Mouse (Mus musculus): ENCODE data around the gene Chrm4. TPM values are rescaled to one million over a fixed set of nuclear protein-coding genes. Genes with fewer than 3 reads are reported as not detected.

Chrm4 gene
- polyA plus RNA-seq, 1 experiment from 2014 or later = 0.12 TPM

DNA sequence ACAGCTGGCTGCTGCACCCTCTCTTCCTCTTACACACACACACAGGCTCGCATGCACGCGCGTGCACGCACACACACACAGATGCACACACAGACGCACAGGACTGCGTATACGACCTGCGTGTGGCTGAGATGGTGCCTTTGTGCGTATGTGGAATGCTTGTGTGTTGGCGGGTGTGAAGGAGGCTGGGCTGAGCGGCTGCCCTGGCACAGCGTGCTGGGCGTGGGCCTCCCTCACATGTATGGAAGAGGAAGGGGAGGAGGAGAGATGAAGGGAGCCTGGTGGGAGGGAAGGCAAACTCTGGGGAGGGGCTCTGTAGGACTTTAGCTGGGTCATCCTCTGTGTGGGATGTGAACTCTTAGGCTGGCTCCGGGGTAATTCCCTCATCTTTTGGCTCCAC, 1.6 kb upstream of the Chrm4 start:
- 91% methylated on average over 15 of the region's 15 CpGs for WGBS
- Histone ChIP-seq H3K4me3 (no peak overlapping the region), H3K9me3 (no peaks in the 10 kb centered on the region), H3K27ac (no peak overlapping the region), H3K36me3 (replicated peaks) (peaks cover 28% of the 10 kb centered on the region), H3K27me3 (ENCODE audit: poor library complexity, severe bottlenecking) (peaks cover 69% of the 10 kb centered on the region), H3K4me1 (peaks cover 70% of the 10 kb centered on the region)
- DNase-seq (ENCODE audit: extremely low spot score, low spot score) = no peak

DNA sequence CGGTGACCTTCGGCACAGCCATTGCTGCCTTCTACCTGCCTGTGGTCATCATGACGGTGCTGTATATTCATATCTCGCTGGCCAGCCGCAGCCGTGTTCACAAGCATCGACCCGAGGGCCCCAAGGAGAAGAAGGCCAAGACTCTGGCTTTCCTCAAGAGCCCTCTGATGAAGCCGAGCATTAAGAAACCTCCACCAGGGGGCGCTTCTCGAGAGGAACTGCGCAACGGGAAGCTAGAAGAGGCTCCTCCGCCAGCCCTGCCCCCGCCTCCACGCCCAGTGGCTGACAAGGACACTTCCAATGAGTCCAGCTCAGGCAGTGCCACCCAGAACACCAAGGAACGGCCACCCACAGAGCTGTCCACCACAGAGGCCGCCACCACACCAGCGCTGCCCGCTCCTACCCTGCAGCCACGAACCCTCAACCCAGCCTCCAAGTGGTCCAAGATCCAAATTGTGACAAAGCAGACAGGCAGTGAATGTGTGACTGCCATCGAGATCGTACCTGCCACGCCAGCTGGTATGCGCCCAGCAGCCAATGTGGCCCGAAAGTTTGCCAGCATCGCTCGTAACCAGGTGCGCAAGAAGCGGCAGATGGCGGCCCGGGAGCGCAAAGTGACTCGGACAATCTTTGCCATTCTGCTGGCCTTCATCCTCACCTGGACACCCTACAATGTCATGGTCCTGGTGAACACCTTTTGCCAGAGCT, 931 bp downstream of the Chrm4 start:
- whole genome bisulfite sequencing = 42% methylated on average over 34 of the region's 34 CpGs
- H3K36me3 ChIP-seq (replicated peaks) = peaks cover 28% of the 10 kb centered on the region
- H3K4me3 ChIP-seq = peak overlapping the region; percentile 25
- no peaks in the 10 kb centered on the region for H3K9me3 ChIP-seq
- H3K27me3 ChIP-seq (ENCODE audit: poor library complexity, severe bottlenecking) = peaks cover 44% of the 10 kb centered on the region
- DNase-seq (ENCODE audit: extremely low spot score, low spot score) = peak; percentile 83
- 0 out of 2 replicates have a peak overlapping the region, but pooled peaks have one; percentile 31 for H3K27ac ChIP-seq
- peaks cover 69% of the 10 kb centered on the region for H3K4me1 ChIP-seq

DNA sequence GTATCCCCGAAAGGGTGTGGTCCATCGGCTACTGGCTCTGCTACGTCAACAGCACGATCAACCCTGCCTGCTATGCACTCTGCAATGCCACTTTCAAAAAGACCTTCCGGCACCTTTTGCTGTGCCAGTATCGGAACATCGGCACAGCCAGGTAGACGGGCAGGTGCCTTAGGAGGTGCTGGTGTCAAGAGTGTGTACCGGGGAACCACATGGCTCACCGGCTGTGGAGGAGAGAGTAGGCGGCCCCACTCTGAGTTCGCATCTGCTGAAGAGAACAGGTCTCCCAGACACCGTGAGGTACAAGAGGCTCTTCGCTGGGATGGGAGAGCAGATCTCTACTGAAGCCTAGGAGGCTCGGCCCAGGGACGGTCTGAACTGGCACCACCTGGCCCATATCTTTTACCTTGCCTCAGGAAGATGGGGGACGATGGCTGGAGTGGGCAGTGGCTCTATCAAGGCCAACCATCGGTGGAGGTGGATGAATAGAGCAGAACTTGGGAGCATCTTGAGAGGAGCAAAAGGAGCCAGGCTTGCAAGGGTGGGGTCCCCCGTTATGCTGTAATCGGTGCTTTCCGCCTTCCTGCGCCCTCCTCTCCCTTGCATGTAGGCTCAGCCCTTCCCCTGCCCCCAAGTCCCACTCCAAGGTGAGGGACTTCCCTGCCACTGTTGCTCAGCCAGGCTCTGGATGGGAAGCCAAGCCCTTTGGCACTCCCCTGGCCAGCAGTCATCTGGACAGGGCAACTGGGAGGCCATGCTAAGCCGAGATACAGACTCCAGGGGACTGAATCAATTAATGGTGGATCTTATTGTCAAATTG, 1.7 kb downstream of the Chrm4 start:
- H3K4me3 ChIP-seq = peak overlapping the region; percentile 83; the same call in 1 of the 2 replicates
- 0 out of 2 replicates have a peak overlapping the region, but pooled peaks have one; percentile 48 for H3K27ac ChIP-seq
- peak; percentile 38 for DNase-seq (ENCODE audit: extremely low spot score, low spot score)
- peaks cover 36% of the 10 kb centered on the region for H3K27me3 ChIP-seq (ENCODE audit: poor library complexity, severe bottlenecking)
- WGBS = 76% methylated on average over 23 of the region's 23 CpGs
- peaks cover 69% of the 10 kb centered on the region for H3K4me1 ChIP-seq
- peaks cover 35% of the 10 kb centered on the region for H3K36me3 ChIP-seq (replicated peaks)
- no peaks in the 10 kb centered on the region for H3K9me3 ChIP-seq

DNA sequence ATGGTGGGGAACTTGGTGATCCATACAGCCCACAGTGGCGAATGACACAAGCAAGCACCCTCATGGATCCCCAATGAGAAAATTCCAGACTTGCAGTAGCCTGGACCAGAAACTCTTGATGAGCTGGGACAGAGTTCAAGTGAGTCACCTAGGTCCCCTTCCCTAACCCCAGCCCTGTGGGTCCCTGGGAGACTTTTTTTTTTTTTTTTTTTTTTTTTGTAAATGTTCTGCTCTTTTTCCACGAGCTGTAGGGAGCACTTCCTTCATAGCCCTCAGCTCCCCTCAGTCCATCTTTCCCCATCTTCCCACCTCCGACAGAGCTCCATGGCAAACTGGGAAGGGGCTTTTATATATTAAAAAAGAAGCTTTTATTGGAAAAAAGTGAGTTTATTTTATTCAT, 2.4 kb downstream of the Chrm4 start:
- Histone ChIP-seq H3K27ac (peak overlapping the region; percentile 100; the same call in 1 of the 2 replicates), H3K4me1 (peaks cover 69% of the 10 kb centered on the region), H3K9me3 (no peaks in the 10 kb centered on the region), H3K36me3 (replicated peaks) (peaks cover 42% of the 10 kb centered on the region), H3K27me3 (ENCODE audit: poor library complexity, severe bottlenecking) (peaks cover 29% of the 10 kb centered on the region), H3K4me3 (peak overlapping the region; percentile 83)
- 55% methylated on average over 3 of the region's 3 CpGs for WGBS
- DNase-seq (ENCODE audit: extremely low spot score, low spot score) = no peak

DNA sequence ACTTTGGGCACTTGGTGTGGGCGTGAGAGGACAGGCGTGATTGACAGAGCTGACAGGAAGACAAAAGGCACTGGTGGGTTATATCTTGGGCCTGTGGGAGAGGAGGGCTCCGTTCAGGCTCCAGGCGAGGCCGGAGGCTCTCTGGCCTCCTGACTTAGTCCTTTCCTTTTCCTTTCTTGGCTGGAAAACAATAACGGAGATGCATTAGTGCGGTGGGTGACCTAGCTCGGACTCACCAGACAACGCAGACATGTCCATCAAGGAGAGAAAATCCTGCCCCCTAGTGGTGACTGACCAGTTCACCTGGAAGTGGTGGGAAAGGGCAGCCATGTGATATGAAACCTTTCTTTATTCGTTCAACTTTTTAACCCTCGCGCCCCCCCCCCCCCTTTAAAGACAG, 2.9 kb downstream of the Chrm4 start:
- Histone ChIP-seq H3K36me3 (replicated peaks) (peaks cover 47% of the 10 kb centered on the region), H3K4me1 (peaks cover 74% of the 10 kb centered on the region), H3K27ac (peak overlapping the region; percentile 100), H3K4me3 (peak overlapping the region; percentile 83), H3K9me3 (no peaks in the 10 kb centered on the region), H3K27me3 (ENCODE audit: poor library complexity, severe bottlenecking) (peaks cover 24% of the 10 kb centered on the region)
- DNase-seq (ENCODE audit: extremely low spot score, low spot score) = peak; percentile 87
- WGBS = 6% methylated on average over 12 of the region's 12 CpGs

DNA sequence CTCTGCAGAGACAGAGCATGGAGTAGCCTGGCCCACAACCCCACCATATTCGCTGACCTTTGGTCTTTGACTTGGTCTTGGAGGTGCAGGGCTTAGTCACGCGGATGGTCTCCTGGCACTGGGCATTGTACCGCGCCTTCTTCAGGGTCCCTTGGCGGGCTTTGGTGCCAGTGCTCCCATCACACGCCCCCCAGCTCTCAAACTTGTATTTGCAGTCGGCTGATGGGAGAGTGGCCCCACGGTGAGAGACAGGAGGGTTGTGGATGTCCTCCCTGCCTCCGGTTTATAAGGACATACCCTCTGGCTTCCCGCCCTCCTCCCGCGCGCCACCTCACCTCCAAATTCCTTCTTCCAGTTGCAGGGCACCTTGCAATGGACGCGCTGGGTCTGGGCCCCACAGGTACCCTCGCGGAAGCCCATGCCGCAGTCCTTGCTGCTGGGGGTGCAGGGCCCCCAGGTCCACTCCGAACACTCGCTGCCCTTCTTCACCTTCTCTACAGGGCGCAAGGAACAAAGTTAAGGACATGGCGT, 3.8 kb downstream of the Chrm4 start:
- H3K4me3 ChIP-seq = peak overlapping the region; percentile 83
- peaks cover 55% of the 10 kb centered on the region for H3K36me3 ChIP-seq (replicated peaks)
- H3K27me3 ChIP-seq (ENCODE audit: poor library complexity, severe bottlenecking) = peaks cover 15% of the 10 kb centered on the region
- peak; percentile 62 for DNase-seq (ENCODE audit: extremely low spot score, low spot score)
- H3K27ac ChIP-seq = peak overlapping the region; percentile 100
- under 1% methylated on average over 23 of the region's 23 CpGs for WGBS
- H3K9me3 ChIP-seq = no peaks in the 10 kb centered on the region
- peaks cover 82% of the 10 kb centered on the region for H3K4me1 ChIP-seq

DNA sequence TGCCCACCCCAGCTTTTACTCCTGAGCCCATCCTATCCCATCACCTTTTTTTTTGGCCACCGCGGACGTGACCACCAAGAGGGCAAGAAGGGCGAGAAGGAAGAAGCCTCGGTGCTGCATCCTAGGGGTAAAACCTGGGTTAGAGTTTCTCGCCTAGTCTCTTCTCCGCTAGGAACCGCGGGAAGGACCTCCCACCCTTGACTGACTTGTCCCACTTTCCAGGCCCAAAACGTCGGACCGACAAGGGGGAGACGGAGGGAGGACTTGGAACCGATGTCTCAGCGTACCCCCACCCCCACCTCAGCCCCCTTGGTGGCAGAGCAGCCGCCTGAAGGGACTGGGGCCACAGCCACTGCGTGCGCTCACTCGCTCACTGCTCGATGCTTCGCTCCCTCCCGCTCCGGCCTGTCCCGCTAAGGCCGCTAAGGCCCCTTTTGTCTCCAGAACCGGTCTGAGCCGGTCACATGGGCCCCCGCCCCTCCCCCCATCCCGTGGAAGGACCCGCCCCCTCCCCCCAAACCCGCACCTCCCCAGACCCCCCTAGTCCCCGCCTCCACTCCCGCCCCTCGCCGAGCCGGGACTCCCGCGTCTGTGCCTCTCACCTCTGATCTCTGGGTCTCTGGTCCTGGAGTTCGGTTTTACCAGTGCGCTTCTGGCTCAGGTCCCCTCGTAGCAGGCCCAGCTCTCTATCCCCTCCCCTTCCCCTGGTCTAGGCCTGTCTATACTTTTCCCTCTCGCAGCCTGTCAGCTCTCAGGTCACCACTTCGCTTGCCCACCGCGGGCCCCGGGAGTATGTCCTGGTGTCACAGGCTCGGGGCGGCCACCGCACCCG, 4.5 kb downstream of the Chrm4 start:
- Histone ChIP-seq H3K4me1 (peaks cover 85% of the 10 kb centered on the region), H3K36me3 (replicated peaks) (peaks cover 63% of the 10 kb centered on the region)
- under 1% methylated on average over 50 of the region's 50 CpGs for WGBS

DNA sequence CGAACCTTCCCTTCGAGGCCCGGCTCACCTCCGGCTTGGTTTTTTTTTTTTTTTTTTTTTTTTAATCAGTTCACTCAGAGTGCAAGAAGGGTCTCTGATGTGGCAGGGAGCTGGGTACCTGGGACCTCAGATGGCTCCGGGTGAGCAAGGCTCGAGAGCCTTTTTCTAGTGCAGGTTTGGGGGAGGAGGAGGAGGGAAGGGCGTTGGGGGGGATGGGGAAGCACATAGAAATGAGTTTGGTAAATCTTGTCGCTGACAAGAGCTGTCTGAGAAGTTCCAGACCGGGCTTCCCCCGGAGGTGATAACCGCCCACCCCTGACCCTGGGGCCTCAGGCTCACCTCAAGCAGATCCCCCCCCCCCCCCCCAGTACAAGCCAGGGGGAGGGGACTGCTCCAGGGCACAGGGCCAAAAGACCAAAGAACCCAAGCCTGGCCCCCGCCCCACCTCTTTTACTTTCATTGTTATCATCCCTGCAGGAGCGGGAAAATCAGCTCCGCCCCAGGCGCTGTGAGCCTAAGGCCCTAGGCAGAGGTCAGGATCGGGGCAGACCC, 5.2 kb downstream of the Chrm4 start, which contains the start of gene Mdk:
TSS of gene Mdk (minus strand) at position 138 of the 552 bp plus-strand sequence.
- H3K36me3 ChIP-seq (replicated peaks) = peaks cover 69% of the 10 kb centered on the region
- peak within 1 kb of the TSS; percentile 100 for H3K27ac ChIP-seq
- peaks cover 11% of the 10 kb centered on the region; the same call in 1 of the 2 replicates for H3K27me3 ChIP-seq (ENCODE audit: poor library complexity, severe bottlenecking)
- no peaks in the 10 kb centered on the region for H3K9me3 ChIP-seq
- DNase-seq (ENCODE audit: extremely low spot score, low spot score) = peak; percentile 84
- peak within 1 kb of the TSS; percentile 83 for H3K4me3 ChIP-seq
- WGBS = under 1% methylated on average over 16 of the region's 16 CpGs
- peaks cover 89% of the 10 kb centered on the region for H3K4me1 ChIP-seq

More for the DNA sequence above, 4.5 kb downstream of the Chrm4 start:
- peak; percentile 96 for DNase-seq (ENCODE audit: extremely low spot score, low spot score)
- H3K27me3 ChIP-seq (ENCODE audit: poor library complexity, severe bottlenecking) = peaks cover 13% of the 10 kb centered on the region; the same call in 1 of the 2 replicates
- H3K27ac ChIP-seq = peak overlapping the region; percentile 100
- peak overlapping the region; percentile 83 for H3K4me3 ChIP-seq
- H3K9me3 ChIP-seq = no peaks in the 10 kb centered on the region

DNA sequence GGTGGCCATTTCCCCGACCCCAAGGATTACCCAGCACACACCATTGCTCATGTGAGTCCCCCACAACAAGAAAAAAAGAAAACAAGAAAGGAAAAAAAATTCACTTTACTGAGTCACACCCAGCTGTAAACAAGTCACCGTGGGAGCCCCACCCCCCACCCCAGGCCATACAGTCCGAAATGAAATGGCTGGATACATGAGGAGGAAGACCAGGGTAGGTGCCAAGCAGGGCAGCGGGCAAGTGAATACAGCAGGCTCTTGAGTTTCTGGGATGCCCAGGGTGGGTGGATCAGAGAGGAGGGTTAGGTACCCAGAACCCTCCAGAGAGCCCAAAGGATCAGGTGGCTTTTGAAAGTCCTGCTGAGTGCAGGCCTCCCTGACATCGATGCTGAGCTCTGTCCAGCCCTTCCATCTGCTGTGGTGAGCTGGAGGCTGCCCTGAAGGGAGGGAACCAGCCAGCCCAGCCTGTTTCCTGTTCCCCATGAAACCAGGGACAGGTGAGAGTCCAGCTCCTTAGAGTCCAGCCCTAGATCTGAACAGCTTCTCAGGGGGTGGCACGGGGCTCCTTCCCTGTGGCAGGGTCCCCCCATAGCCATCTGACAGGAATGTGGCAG, 5.8 kb downstream of the Chrm4 start:
- no peaks in the 10 kb centered on the region for H3K9me3 ChIP-seq
- H3K27me3 ChIP-seq (ENCODE audit: poor library complexity, severe bottlenecking) = peaks cover 8% of the 10 kb centered on the region; the same call in 1 of the 2 replicates
- 9% methylated on average over 6 of the region's 6 CpGs for WGBS
- H3K4me3 ChIP-seq = peak overlapping the region; percentile 83
- no peak for DNase-seq (ENCODE audit: extremely low spot score, low spot score)
- H3K36me3 ChIP-seq (replicated peaks) = peaks cover 69% of the 10 kb centered on the region
- H3K27ac ChIP-seq = peak overlapping the region; percentile 100
- H3K4me1 ChIP-seq = peaks cover 86% of the 10 kb centered on the region

DNA sequence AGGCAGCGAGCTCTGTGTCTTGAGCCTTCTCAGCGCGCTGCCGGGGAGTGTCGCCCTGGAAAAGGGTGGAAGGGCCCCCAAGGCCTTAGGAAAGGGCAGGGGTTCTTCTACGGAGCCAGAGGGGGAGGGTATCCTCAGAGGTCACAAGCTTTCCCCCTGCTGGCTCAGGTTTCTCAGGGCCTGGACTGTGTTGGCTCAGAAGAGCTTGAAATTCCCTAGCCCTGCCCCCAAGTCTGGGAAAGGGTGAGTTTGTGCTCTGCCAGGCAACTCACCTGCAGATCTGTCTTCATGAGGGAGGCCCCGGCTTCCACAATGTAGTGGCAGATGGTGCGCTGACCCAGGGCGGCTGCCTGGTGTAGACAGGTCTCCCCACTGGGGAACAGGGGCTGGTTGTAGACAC, 6.4 kb downstream of the Chrm4 start:
- peak; percentile 49 for DNase-seq (ENCODE audit: extremely low spot score, low spot score)
- H3K27ac ChIP-seq = peak overlapping the region; percentile 100
- H3K4me1 ChIP-seq = peaks cover 79% of the 10 kb centered on the region
- WGBS = 12% methylated on average over 9 of the region's 9 CpGs
- peak overlapping the region; percentile 83 for H3K4me3 ChIP-seq
- H3K27me3 ChIP-seq (ENCODE audit: poor library complexity, severe bottlenecking) = peaks cover 6% of the 10 kb centered on the region; the same call in 1 of the 2 replicates
- peaks cover 69% of the 10 kb centered on the region for H3K36me3 ChIP-seq (replicated peaks)
- no peaks in the 10 kb centered on the region for H3K9me3 ChIP-seq

DNA sequence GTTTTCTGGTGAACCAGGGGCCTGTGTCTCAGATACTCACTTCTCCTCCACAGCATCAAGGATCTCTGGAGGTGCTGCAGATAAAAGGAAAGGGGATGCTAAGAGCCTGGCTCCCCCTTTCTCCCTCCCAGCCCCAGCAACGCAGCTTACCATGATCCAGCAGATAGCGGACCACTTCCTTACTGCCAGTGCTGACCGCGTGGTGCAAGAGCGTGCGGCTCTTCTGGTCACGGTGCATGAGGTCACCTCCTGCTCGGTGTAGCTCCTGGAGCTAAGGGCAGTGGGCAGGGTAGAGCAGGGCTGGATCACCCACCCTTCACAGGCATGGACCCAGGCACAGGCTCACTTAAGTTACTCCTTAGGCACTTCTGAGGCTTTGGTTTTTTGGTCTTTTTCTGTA, 7.0 kb downstream of the Chrm4 start:
- peak overlapping the region; percentile 83; the same call in 1 of the 2 replicates for H3K4me3 ChIP-seq
- peaks cover 74% of the 10 kb centered on the region for H3K4me1 ChIP-seq

More for the DNA sequence above, 7.0 kb downstream of the Chrm4 start:
- 73% methylated on average over 8 of the region's 8 CpGs for WGBS
- peaks cover 69% of the 10 kb centered on the region for H3K36me3 ChIP-seq (replicated peaks)
- H3K27me3 ChIP-seq (ENCODE audit: poor library complexity, severe bottlenecking) = 0 out of 2 replicates have a peak, but pooled peaks cover under 1% of the 10 kb centered on the region
- peak overlapping the region; percentile 100 for H3K27ac ChIP-seq
- H3K9me3 ChIP-seq = no peaks in the 10 kb centered on the region
- no peak for DNase-seq (ENCODE audit: extremely low spot score, low spot score)

Measured in forebrain, embryonic 10.5 days (tissue).